Mouse (Mus musculus): ENCODE measurements around the gene Ank2. TPM values are rescaled to one million over a fixed set of nuclear protein-coding genes. Genes with fewer than 3 reads are reported as not detected.
"Not testable (repeated sequence)": the region's sequence is repeated elsewhere in the genome, so short reads cannot be mapped to it uniquely, and the experiment has no call there.

Gene Ank2
- total RNA-seq, 1 experiment from 2014 or later = not detected

DNA sequence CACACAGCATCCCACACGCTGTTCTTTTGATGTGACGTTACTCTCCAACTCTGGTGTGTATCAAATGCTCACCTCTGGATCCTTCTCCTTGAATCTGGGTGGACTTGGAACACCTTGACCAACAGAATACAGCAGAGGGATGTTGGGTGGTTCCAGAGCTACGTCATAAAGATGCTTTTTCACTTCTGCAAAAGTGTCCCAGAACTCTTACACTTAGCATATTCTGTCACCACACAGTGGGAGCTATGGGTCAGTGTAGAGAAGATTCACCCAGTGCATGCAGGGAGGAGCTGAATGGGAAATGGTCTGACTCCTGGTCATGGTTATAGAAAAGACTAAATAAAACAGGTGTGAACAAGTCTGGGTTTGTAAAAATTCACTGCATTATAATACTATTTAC is 6.5 kb downstream of the Ank2 start:
- ATAC-seq (replicated peaks; ENCODE audit: insufficient number of reproducible peaks, low FRiP score, low TSS enrichment, poor library complexity, severe bottlenecking) = no peak

DNA sequence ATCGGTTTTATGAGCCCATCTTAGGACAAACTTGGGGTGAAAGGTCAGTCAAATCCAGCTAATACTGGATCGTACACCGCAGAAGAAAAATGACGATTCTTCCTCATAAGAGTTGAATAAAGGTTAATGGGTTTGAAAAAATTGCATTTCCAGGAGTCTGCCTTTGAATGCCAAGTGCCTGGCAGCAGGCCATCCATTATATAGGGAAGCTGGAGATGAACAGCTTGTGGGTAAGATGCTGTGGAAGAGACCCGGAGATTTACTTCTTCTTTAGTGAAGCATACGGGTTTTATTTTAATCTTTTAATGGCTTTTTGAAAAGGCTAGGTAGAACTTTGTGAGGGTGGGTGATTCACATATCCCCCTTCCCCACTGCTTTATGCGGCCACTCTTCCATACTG is 11.8 kb downstream of the Ank2 start:
- no peak for ATAC-seq (replicated peaks; ENCODE audit: insufficient number of reproducible peaks, low FRiP score, low TSS enrichment, poor library complexity, severe bottlenecking)

GRCm38 (mm10) chr3:127485174-127485573 is 14.0 kb downstream of the Ank2 start:
- ATAC-seq (replicated peaks; ENCODE audit: insufficient number of reproducible peaks, low FRiP score, low TSS enrichment, poor library complexity, severe bottlenecking) = no peak

DNA sequence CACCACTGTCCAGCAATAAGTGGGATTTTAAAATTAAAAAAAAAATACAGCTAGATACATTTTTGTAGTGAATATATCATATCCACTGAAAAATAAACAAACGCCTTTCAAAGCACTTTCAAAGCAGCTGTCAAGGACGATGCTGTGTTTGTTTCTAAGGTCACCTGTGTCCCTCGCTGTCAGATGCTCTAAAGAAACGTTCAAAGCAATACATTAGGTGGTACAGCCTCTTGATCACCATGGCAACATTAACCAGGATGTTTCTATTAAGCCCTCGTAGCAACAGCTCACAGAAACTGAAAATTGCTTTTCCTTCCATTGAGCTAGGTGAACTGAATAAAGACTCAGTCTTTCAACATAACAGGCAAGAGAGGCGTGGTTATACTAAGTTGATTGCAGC is 17.5 kb downstream of the Ank2 start:
- no peak for ATAC-seq (replicated peaks; ENCODE audit: insufficient number of reproducible peaks, low FRiP score, low TSS enrichment, poor library complexity, severe bottlenecking)

- ATAC-seq (replicated peaks; ENCODE audit: insufficient number of reproducible peaks, low FRiP score, low TSS enrichment, poor library complexity, severe bottlenecking) = not testable (repeated sequence)
Measured at GRCm38 (mm10) chr3:127480369-127480768, 18.8 kb downstream of the Ank2 start.

- no peak for ATAC-seq (replicated peaks; ENCODE audit: insufficient number of reproducible peaks, low FRiP score, low TSS enrichment, poor library complexity, severe bottlenecking)
Measured at GRCm38 (mm10) chr3:127474115-127474514, 25.0 kb downstream of the Ank2 start.

DNA sequence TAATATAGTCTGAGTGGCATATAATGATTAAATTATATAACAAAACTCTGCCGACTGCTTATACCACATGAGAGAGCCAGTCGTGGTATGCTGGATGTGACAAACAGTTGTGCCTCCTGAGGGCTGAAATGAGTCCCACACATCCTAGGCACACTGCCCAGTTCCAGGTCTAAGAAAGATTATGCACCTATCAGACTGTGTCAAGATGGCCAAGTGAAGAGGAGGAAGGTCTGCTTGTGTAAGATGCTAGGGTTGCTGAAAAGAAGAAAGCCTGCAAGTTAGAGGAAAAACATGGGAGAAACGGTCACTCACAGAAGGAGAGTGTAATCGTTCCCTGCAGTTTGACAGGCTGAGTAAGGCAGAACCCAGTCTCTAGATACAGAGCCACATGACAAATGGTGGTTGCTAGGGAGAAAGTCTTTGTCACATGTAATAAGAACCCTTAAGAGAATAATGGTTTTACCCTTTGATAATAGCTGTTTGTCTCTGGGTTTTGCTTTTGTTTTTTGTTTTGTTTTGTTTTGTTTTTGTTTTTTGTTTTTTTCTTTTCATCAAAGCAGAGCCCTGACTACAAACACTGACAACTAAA is 29.9 kb downstream of the Ank2 start:
- no peak for ATAC-seq (replicated peaks; ENCODE audit: insufficient number of reproducible peaks, low FRiP score, low TSS enrichment, poor library complexity, severe bottlenecking)

GRCm38 (mm10) chr3:127468569-127468968 is 30.6 kb downstream of the Ank2 start:
- no peak for ATAC-seq (replicated peaks; ENCODE audit: insufficient number of reproducible peaks, low FRiP score, low TSS enrichment, poor library complexity, severe bottlenecking)

- ATAC-seq (replicated peaks; ENCODE audit: insufficient number of reproducible peaks, low FRiP score, low TSS enrichment, poor library complexity, severe bottlenecking) = no peak
Measured at GRCm38 (mm10) chr3:127463816-127464480, 35.2 kb downstream of the Ank2 start.

GRCm38 (mm10) chr3:127463165-127463564 is 36.0 kb downstream of the Ank2 start:
- no peak for ATAC-seq (replicated peaks; ENCODE audit: insufficient number of reproducible peaks, low FRiP score, low TSS enrichment, poor library complexity, severe bottlenecking)

- ATAC-seq (replicated peaks; ENCODE audit: insufficient number of reproducible peaks, low FRiP score, low TSS enrichment, poor library complexity, severe bottlenecking) = no peak
Measured at GRCm38 (mm10) chr3:127462413-127462812, 36.7 kb downstream of the Ank2 start.

DNA sequence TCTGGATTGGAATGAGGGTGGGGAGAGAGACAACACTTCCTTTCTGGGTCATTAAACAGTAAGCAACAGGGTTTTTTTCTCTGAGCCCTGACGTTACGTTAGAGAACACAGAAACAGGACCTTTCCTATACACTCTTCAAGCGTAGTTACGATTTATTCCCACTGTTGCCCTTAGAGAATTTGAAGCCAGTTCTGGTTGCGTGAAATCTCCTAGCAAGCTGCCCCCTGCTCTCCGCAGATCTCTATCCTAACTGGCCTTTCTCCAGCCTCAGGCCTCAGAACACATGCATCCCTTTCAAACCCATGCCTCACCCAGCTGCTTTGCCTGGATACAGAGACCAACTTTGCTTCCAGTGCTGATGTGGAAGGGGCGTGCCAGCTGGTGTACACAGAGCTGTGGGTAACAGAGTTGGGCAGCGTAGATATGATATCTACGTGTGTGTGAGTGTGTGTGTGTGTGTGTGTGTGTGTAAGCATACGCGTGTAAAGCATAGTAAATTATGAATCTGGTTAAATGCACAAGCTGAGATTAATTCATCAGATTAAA is 38.2 kb downstream of the Ank2 start:
- ATAC-seq (replicated peaks; ENCODE audit: insufficient number of reproducible peaks, low FRiP score, low TSS enrichment, poor library complexity, severe bottlenecking) = no peak

DNA sequence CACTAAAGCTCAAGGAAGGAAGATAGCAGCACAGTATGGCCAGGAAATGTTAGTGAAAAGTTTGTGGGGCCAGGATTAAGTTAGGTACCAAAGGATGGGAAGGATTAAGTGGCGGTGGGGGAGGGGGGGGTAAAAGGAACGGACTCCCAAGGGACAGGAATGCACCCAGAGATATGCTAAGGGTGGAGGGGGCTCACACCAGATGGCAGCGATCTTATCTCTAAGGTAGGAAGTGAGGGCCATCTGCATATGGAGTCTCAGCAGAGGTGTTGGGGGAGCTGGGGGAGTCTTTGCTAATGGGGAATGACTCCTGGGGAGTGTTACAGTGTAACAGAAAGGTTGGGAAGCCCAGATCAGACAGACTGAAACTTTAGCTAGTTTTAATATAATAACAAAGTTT is 39.3 kb downstream of the Ank2 start:
- no peak for ATAC-seq (replicated peaks; ENCODE audit: insufficient number of reproducible peaks, low FRiP score, low TSS enrichment, poor library complexity, severe bottlenecking)

GRCm38 (mm10) chr3:127458925-127459324 is 40.2 kb downstream of the Ank2 start:
- ATAC-seq (replicated peaks; ENCODE audit: insufficient number of reproducible peaks, low FRiP score, low TSS enrichment, poor library complexity, severe bottlenecking) = no peak

GRCm38 (mm10) chr3:127458420-127458798 is 40.7 kb downstream of the Ank2 start:
- ATAC-seq (replicated peaks; ENCODE audit: insufficient number of reproducible peaks, low FRiP score, low TSS enrichment, poor library complexity, severe bottlenecking) = no peak

- ATAC-seq (replicated peaks; ENCODE audit: insufficient number of reproducible peaks, low FRiP score, low TSS enrichment, poor library complexity, severe bottlenecking) = no peak
Measured at GRCm38 (mm10) chr3:127457761-127458419, 41.3 kb downstream of the Ank2 start.

DNA sequence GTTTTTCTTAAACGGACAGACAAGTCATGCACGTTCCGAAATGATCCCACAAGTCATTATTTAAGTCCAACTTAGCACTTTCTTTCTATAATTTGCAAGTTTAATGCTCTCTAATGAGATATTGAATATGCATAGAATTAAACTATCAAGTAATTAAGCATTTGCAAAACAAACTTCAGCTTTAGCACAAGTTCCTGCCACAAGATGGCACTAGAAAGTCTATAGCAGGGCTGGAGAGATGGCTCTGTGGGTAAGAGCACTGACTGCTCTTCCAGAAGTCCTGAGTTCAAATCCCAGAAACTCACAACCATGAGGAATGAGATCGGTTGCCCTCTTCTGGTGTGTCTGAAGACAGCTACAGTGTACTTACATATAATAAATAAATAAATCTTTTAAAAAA is 45.4 kb downstream of the Ank2 start:
- no peak for ATAC-seq (replicated peaks; ENCODE audit: insufficient number of reproducible peaks, low FRiP score, low TSS enrichment, poor library complexity, severe bottlenecking)

DNA sequence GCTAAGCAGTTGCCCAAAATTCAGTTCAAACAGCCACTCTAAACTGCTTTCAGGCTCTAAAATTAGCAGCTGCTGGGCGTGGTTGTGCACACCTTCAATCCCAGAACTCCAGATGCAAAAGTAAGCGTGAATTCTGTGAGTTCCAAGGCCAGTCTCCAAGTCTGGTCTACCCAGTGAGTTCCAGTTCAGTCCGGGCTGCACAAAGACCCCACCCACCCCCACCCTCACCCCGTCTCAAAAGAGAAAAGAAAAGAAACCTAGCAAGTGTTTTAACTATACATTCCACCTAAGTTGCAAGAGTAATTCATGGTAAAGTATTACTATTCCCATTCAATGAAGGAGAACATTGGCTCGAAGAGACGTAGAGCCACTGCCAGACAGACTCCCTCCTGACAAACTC is 45.9 kb downstream of the Ank2 start:
- ATAC-seq (replicated peaks; ENCODE audit: insufficient number of reproducible peaks, low FRiP score, low TSS enrichment, poor library complexity, severe bottlenecking) = no peak

DNA sequence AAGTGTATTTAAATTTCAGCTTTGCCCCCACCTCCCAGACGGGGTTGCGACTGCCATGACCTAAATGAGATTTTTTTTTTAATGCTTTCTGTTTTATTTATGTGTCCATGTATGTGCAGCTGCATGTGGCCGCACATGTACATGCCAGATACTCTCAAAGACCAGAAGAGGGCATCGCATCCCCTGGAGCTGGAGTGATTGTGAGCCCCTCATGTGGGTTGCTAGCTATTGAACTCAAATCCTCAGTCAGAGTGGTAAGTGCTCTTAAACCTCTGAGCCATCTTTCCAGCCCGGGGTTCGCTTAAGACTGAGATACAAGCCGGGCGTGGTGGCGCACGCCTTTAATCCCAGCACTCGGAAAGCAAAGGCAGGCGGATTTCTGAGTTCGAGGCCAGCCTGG is 46.9 kb downstream of the Ank2 start:
- no peak for ATAC-seq (replicated peaks; ENCODE audit: insufficient number of reproducible peaks, low FRiP score, low TSS enrichment, poor library complexity, severe bottlenecking)

DNA sequence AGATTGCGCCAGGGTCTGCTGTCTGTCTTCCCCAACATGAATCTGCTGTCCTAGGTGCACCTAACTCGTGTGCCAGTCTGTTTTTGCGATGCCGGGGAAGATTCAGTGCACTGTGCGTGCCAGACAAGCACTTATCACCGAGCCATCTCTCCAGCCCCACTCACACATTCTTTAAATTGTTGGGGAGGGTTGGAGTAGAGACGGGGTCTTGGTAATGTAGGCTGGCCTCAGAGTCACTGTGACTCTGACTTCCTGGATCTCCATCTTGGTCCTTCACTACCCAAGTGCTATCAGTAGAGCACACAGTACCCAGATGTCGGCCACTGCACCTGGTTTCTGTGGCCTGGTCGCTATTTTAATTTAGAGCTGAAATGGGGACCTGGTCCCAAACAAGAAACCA is 47.4 kb downstream of the Ank2 start:
- ATAC-seq (replicated peaks; ENCODE audit: insufficient number of reproducible peaks, low FRiP score, low TSS enrichment, poor library complexity, severe bottlenecking) = no peak

Measured in monocyte, adult 5-6 weeks (primary cell).